Mouse (Mus musculus): ENCODE results near the gene Gsdmc3.
"Not testable (repeated sequence)": the region's sequence is repeated elsewhere in the genome, so short reads cannot be mapped to it uniquely, and the experiment has no call there.

Gene Gsdmc3

DNA sequence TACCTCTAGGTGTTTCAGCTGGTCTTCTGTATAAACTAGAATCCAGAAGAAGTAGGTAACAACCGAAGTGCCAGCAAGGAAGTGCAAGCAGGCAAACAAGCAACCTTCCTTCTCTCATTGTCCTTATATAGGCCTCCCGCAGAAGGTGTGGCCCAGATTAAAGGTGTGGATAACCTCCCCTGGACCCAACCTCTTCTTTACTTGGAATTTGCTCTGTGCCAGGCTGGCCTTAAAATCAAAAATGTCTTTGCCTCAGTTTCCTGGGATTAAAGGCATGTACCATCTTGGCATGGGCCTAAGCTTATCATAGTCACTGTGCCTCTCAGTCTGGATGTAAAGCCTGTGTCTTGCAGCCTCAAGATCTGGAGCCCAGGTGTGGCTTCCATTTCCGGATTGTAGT lies at the start of gene Gsdmc3:
Gene Gsdmc3, minus strand, starts transcription at position 101 of the 400 bp plus-strand sequence.
- DNase-seq (ENCODE audit: low read depth, low spot score) = not testable (repeated sequence)

DNA sequence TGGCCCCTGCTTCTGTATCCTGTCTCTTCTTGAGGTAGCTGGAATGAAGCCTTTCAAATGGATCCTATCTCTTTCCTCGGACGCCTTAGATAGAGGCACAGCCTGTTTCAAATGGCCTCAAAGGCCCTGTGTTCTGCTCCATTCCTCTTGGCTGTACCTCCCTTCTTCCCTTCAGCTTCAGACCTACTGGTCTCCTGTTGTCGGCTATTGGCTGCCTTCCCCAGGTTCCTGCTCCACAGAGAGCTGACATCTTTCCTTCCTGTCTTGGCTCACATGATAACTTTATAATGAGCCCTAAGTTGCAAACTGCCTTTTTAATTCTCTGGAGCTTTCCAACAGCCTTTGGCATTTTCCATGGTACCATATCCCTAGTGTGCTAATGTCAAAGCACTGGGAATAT lies 47.8 kb upstream of the Gsdmc3 start:
- DNase-seq (ENCODE audit: low read depth, low spot score) = no peak

DNA sequence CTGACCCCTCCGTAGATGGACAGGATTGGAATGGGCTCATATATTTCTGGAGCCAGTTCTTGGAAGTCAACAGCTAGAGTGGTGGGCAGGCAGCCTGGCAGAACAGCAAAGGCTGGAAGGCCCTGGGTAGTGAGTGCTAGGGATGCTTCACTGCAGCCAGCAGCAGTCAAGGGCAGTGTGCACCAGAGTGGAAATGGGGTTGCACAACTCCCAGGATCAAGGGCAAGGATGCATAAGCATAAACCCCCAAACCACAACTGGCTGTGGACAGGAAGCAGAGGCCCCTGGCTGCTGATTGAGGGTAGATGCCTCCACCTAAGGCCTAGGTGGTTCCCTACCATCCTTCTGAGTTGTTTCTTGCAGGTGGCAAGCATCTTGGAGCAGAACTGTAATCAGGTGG lies 46.1 kb upstream of the Gsdmc3 start:
- no peak for DNase-seq (ENCODE audit: low read depth, low spot score)

DNA sequence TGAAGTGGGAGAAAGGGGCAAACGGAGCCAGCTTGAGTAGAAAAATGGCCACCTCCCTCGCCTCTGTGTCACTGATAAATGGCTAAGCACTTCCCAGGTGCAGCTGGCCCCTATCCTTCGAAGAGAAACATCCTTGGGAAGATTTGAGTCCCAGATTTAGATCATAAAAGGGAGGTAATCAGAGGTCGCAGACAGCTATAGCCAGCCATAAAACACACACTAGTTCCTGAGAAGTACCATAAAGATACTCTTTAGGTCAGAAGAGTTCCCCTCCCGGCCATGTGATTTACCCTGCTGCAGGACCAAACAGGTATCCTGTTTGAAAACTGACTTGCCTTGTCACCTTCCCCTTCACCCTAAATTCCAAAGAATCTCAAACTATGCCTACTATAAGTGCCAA lies 43.3 kb upstream of the Gsdmc3 start:
- DNase-seq (ENCODE audit: low read depth, low spot score) = not testable (repeated sequence)

DNA sequence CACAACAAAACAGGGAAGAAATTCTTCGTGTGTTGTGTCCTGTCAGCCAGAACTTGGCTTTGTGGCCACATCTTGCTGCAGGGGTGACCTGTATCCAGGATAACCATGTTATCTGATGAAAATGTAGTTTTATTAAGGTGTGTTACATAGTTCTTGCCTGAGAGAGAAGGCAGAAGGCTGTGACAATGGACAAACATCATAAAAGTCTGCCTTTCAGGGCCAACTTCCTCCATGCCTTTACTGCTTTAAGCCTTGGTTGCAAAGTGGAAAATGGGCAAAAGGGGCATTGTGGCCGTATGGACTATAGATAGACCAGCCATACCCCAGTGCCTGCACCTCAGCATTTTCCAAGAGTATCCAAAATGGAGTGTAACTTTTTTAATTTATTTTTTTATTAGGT lies 41.4 kb upstream of the Gsdmc3 start:
- DNase-seq (ENCODE audit: low read depth, low spot score) = not testable (repeated sequence)

DNA sequence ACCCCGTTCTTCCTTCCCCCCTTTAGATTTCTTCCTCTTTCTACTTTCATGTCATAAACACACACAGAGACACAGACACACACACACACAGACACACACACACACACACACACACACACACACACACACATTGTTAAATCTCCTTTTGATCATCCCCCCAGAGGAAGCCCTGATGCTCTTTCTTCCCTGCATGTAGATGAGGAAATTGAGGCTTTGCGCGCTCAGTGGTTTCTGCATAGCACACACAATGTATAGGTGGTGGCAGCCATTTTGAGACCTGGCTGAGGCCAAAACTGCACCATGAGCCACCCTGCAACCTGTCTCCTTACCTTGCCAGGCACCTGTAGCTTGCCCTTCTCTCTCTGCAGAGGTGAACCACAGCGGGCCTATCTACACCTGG lies 38.2 kb upstream of the Gsdmc3 start:
- DNase-seq (ENCODE audit: low read depth, low spot score) = not testable (repeated sequence)

DNA sequence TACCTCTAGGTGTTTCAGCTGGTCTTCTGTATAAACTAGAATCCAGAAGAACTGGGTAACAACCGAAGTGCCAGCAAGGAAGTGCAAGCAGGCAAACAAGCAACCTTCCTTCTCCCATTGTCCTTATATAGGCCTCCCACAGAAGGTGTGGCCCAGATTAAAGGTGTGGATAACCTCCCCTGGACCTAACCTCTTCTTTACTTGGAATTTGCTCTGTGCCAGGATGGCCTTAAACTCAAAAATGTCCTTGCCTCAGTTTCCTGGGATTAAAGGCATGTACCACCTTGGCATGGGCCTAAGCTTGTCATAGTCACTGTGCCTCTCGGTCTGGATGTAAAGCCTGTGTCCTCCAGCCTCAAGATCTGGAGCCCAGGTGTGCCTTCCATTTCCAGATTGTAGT lies 33.8 kb upstream of the Gsdmc3 start, which contains the start of gene Gsdmc4:
Gene Gsdmc4, minus strand, starts transcription at position 101 of the 400 bp plus-strand sequence.
- not testable (repeated sequence) for DNase-seq (ENCODE audit: low read depth, low spot score)

DNA sequence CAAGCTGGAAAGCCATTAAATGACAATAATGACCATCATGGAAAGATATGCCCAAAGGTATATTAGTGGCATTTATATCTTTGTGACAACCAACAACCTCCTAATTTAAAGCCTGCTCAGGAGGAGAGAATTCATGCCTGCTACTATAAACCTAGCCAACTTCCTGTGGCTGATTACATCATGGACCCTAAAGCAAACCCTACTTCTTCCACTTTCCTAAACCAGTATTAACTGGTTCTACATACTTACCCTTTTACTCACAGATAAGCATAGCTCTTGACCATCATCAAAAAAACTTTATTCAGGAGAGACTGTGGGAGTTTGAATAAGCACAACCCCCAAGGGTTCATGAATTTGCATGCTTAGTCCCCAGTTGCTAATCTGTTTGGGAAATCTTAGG lies 31.5 kb upstream of the Gsdmc3 start:
- not testable (repeated sequence) for DNase-seq (ENCODE audit: low read depth, low spot score)

DNA sequence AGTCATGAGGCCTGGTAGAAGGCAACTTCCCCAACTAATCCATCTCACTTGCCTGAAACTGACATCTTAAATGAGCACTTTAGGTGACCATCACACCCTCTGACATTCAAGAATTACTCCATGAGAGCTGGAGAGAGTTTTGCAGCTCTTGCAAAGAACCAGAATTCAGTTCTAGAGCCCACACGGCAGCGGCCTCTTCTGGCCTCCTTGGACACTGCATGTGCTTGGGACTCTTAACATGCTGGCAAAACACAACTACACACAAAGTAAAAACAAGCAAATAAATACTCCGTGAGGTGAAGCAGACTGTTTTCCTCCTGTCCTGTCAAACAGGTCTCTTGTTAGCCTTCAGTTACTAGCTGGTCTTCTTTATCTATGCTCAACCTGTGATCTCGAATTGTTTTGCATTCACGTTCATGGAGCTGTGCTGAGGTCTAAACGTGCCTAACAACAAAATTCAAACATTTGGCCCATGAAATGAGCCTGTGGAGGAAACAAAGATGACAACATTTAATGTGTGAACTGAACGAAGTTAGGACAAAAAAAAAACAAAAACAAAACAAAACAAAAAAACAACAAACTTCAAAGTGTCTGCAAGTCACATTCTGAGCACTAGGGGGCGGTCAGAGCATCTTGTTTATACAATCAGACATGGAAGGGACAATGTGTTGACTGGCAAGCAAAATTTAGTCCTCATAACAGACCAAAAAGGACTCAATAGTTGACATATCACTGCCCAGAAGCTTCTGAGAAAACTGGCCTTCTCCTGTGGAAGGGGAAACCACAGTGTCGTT lies 17.4 kb upstream of the Gsdmc3 start:
- DNase-seq (ENCODE audit: low read depth, low spot score) = peak; percentile 13

DNA sequence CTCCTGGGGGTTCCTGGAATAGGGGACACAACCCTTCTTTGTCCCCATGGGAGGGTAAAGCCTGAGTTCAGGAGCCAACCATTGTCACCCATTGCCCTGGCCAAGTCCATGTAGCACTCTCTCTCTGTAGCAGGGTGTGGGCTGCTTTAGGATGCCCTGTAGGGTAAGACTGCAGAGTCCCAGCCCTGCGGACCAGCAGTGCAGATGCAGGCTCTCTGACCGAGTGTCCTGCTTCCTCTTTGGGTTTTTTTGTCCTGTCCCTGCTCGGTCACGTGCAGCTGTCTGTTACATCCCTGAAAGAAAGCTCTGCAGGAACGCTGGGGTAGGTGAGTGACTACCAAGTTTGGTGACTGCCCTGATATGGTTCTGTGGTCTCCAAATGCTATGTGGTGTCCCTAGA lies 10.1 kb upstream of the Gsdmc3 start:
- DNase-seq (ENCODE audit: low read depth, low spot score) = not testable (repeated sequence)

DNA sequence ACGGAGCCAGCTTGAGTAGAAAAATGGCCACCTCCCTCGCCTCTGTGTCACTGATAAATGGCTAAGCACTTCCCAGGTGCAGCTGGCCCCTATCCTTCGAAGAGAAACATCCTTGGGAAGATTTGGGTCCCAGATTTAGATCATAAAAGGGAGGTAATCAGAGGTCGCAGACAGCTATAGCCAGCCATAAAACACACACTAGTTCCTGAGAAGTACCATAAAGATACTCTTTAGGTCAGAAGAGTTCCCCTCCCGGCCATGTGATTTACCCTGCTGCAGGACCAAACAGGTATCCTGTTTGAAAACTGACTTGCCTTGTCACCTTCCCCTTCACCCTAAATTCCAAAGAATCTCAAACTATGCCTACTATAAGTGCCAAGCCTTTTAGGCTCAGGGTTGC lies 9.6 kb upstream of the Gsdmc3 start:
- not testable (repeated sequence) for DNase-seq (ENCODE audit: low read depth, low spot score)

DNA sequence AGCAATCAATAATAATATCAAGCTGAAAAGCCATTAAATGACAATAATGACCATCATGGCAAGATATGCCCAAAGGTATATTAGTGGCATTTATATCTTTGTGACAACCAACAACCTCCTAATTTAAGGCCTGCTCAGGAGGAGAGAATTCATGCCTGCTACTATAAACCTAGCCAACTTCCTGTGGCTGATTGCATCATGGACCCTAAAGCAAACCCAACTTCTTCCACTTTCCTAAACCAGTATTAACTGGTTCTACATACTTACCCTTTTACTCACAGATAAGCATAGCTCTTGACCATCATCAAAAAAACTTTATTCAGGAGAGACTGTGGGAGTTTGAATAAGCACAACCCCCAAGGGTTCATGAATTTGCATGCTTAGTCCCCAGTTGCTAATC lies 2.2 kb downstream of the Gsdmc3 start:
- DNase-seq (ENCODE audit: low read depth, low spot score) = not testable (repeated sequence)

DNA sequence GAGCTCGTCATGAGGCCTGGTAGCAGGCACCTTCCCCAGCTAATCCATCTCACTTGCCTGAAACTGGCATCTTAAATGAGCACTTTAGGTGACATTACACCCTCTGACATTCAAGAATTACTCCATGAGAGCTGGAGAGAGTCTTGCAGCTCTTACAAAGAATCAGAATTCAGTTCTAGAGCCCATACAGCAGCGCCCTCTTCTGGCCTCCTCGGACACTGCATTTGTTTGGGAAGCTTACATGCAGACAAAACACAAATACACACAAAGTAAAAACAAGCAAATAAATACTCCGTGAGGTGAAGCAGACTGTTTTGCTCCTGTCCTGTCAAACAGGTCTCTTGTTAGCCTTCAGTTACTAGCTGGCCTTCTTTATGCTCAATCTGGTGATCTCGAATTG lies 16.4 kb downstream of the Gsdmc3 start:
- not testable (repeated sequence) for DNase-seq (ENCODE audit: low read depth, low spot score)

All from retina, postnatal 7 days (tissue).